Mouse (Mus musculus) hindbrain, embryonic 14.5 days (tissue): Measurements from ENCODE around the gene Cln5. TPM values are rescaled to one million over a fixed set of nuclear protein-coding genes. Genes with fewer than 3 reads are reported as not detected.
A peak's percentile ranks its signal among the peaks of the same experiment; 100 is the strongest.

Experiments
- ATAC-seq: fragments of 200-750 bp; cut with Nextera tagmentation; 2 replicates; pipeline ENCODE4 v1.8.0; 2017; ENCODE audit warnings: moderate number of reproducible peaks, mild to moderate bottlenecking, moderate TSS enrichment, moderate library complexity; ENCODE audit not compliant: low FRiP score
- DNase-seq: peaks from one replicate; pipeline ENCODE4 v3.0.0-alpha.2; 2015; ENCODE audit warnings: low spot score
- H3K27ac ChIP-seq: fragments of 300-500 bp; sonication (generic); 2 replicates; pipeline ENCODE4 v1.5.1; 2014; ENCODE audit warnings: mild to moderate bottlenecking, moderate library complexity
- H3K27me3 ChIP-seq: fragments of 300-500 bp; sonication (generic); 2 replicates; pipeline ENCODE4 v1.6.1; 2014; ENCODE audit warnings: mild to moderate bottlenecking, low read length, mixed read lengths; ENCODE audit not compliant: control insufficient read depth, insufficient read depth
- H3K36me3 ChIP-seq: fragments of 300-500 bp; sonication (generic); replicated peaks from 2 replicates; pipeline ENCODE4 v1.6.1; 2014; ENCODE audit not compliant: control insufficient read depth, insufficient read depth
- H3K4me1 ChIP-seq: fragments of 300-500 bp; sonication (generic); replicated peaks from 2 replicates; pipeline ENCODE4 v1.6.1; 2014; ENCODE audit warnings: antibody characterized with exemption, low read length, mixed read lengths; ENCODE audit not compliant: control insufficient read depth, insufficient read depth
- H3K4me2 ChIP-seq: fragments of 300-500 bp; sonication (generic); replicated peaks from 2 replicates; pipeline ENCODE4 v1.6.1; 2014; ENCODE audit warnings: mild to moderate bottlenecking, moderate library complexity
- H3K4me3 ChIP-seq: fragments of 300-500 bp; sonication (generic); replicated peaks from 2 replicates; pipeline ENCODE4 v1.5.1; 2014; ENCODE audit warnings: mild to moderate bottlenecking, low read length
- H3K9ac ChIP-seq: fragments of 300-500 bp; sonication (generic); 2 replicates; pipeline ENCODE4 v1.6.1; 2014
- H3K9me3 ChIP-seq: fragments of 300-500 bp; sonication (generic); 2 replicates; pipeline ENCODE4 v1.6.1; 2016; ENCODE audit warnings: low read length; ENCODE audit not compliant: control insufficient read depth
- WGBS: fragments of 180-500 bp; shearing (Covaris S2); extraction: QIAGEN DNeasy Blood & Tissue Kit; methylation state at CpG from one replicate; pipeline ENCODE4 v1.1.7; 2014; 5-methylcytosine and 5-hydroxymethylcytosine counted together
- polyA plus RNA-seq: library from polyadenylated mRNA; unstranded; fragments of >200 nt; fragmentation: Nextera tagmentation; extraction: Ambion mirVana; gene quantifications from 2 replicates; pipeline ENCODE4 v1.2.1, GENCODE M21; 2014

Cln5 gene
- polyA plus RNA-seq, 1 experiment from 2014 or later, result 14.7 TPM

DNA sequence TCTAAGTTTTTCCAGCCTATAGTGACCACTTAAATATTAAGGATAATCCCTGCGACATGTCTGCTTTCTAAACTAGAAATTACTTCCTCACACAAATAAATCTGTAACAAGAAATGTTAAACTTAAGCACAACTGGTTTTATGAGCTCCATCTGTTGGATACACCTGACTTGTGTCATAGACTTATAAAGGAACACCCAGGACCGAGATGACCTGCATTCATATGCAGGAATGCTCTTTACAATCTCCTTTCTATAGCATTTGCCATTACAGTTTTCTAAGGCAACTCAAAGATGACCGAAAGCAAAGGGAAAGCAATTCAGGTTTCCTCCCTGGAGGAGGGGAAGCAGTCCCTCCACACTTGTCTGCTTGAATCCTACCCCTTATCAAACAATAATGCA lies 23.2 kb downstream of the Cln5 start:
- no peak overlapping the region for H3K27ac ChIP-seq
- peaks cover 38% of the 10 kb centered on the region for H3K4me1 ChIP-seq
- no peak overlapping the region for H3K4me3 ChIP-seq
- H3K27me3 ChIP-seq, result no peaks in the 10 kb centered on the region
- no peaks in the 10 kb centered on the region for H3K9me3 ChIP-seq
- no peak for ATAC-seq
- no peak overlapping the region for H3K4me2 ChIP-seq
- WGBS, result 86% methylated on average over 3 of the region's 3 CpGs
- peaks cover 40% of the 10 kb centered on the region for H3K36me3 ChIP-seq
- no peak for DNase-seq
- H3K9ac ChIP-seq, result no peak overlapping the region

DNA sequence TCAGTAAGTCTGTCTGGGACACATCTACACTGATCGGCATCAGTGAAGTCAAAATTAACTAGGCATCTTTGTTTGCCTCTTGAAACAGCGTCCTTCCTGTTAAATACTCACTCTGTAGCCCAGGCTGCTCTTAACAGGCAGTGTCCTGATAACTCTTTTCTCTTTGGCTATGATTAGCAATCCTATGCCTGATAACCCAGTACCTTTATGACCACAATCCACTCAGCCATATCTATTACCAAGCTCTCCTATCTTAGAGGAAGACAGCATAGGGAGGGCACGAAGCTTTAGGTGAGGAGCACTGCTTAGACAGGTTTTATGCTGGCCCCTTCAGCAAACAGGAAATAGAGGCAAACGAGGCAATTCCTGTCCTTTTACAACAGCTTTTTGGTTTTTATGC lies 23.7 kb downstream of the Cln5 start:
- H3K4me2 ChIP-seq, result no peak overlapping the region
- H3K4me3 ChIP-seq, result no peak overlapping the region
- no peak for DNase-seq
- whole genome bisulfite sequencing, result 88% methylated on average over 4 of the region's 4 CpGs
- ATAC-seq, result no peak
- peaks cover 35% of the 10 kb centered on the region for H3K36me3 ChIP-seq
- no peak overlapping the region for H3K9ac ChIP-seq
- H3K9me3 ChIP-seq, result no peaks in the 10 kb centered on the region
- H3K4me1 ChIP-seq, result peaks cover 38% of the 10 kb centered on the region
- H3K27me3 ChIP-seq, result no peaks in the 10 kb centered on the region
- H3K27ac ChIP-seq, result no peak overlapping the region

DNA sequence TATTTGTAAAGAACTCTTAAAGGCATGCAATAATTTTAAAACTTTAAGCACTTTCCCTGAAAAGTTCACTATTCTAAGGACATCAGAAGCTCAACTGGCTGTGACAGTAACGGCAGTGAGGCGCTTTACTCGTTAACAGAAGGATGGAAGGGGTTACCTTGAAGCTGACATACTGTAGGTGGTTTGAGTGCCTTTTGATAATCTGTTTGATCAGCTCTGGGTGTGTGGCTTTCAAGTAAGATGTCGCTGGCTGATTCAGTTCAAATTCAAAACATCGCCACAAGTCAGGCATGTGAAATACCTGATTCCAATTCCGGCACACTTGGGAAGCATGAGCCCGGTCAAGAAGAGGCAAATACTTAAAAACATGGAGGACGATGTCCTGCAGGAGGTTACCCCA lies 25.0 kb downstream of the Cln5 start:
- ATAC-seq (no peak), DNase-seq (no peak)
- Histone ChIP-seq H3K27me3 (no peaks in the 10 kb centered on the region), H3K4me2 (no peak overlapping the region), H3K4me3 (no peak overlapping the region), H3K9me3 (no peaks in the 10 kb centered on the region), H3K27ac (no peak overlapping the region), H3K36me3 (peaks cover 26% of the 10 kb centered on the region), H3K9ac (no peak overlapping the region), H3K4me1 (peaks cover 38% of the 10 kb centered on the region)
- 91% methylated on average over 8 of the region's 8 CpGs for WGBS

DNA sequence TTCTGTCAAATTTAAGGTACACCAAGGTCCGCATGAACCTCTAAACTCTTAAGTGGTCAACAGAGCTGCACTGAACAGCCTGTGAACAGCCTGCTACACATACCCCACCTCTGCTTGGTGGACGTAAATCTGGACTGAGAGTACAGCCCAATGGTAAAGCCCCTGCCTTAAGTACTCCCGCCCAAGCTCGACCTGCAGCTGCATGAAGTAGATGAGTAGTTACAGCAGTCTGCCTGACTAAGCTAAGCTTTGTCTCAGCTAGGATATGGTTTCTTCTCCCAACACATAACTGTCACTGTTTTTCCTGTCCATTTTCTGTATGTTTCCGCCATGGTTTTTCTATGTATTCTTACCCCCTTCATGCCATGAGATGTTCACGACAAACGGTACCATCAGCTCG lies 25.8 kb downstream of the Cln5 start:
- WGBS, result 93% methylated on average over 8 of the region's 8 CpGs

DNA sequence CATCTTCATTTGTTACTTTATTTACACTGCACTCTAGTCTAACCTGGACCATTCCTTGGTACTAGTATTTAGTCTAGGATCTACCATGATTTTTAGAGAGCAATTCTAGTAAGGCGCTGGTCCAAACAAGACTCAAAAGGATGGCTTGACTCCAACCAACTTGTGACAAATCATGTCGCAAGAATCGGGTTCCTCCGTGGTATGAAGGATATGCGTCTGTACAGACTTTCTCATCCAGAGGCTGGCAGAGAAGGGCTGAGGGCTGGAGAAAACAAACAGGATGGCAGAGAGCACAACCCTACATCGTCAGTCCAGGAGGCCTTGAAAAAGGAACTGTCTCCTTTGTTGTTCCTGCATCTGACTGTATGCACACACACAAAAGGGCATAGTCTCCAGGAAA lies 26.6 kb downstream of the Cln5 start:
- H3K27me3 ChIP-seq, result no peaks in the 10 kb centered on the region
- 71% methylated on average over 6 of the region's 6 CpGs for WGBS
- peak overlapping the region; percentile 46 for H3K4me2 ChIP-seq
- no peak overlapping the region for H3K27ac ChIP-seq
- DNase-seq (no peak), ATAC-seq (no peak)
- H3K9ac ChIP-seq, result no peak overlapping the region
- H3K9me3 ChIP-seq, result no peaks in the 10 kb centered on the region
- H3K4me3 ChIP-seq, result no peak overlapping the region
- H3K36me3 ChIP-seq, result peaks cover 17% of the 10 kb centered on the region
- peaks cover 38% of the 10 kb centered on the region for H3K4me1 ChIP-seq

More for the DNA sequence above, 25.8 kb downstream of the Cln5 start:
- DNase-seq, result no peak
- Histone ChIP-seq H3K27ac (no peak overlapping the region), H3K4me1 (peaks cover 38% of the 10 kb centered on the region), H3K4me3 (no peak overlapping the region), H3K9me3 (no peaks in the 10 kb centered on the region), H3K36me3 (peaks cover 25% of the 10 kb centered on the region), H3K9ac (no peak overlapping the region), H3K27me3 (no peaks in the 10 kb centered on the region), H3K4me2 (no peak overlapping the region)
- ATAC-seq, result no peak

DNA sequence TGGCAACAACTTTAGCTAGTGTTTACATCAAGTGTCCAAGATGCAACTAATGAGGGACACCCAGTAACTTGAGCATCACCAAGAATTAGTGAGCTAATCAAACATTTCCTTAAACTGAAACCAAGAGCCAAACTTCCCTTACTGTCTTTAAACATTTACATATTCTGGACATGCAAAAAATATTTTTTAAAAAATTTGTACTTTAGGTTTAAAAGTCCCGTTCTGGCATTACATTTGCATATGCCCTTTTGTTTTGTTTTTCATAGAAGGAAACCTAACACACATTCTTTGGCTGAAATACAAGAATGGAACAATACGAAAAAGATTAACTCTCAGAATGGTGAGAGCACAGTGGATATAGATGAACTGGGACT lies 28.2 kb downstream of the Cln5 start:
- H3K4me3 ChIP-seq, result peak overlapping the region; percentile 91
- WGBS, result 6% methylated on average over 2 of the region's 2 CpGs
- H3K36me3 ChIP-seq, result peaks cover 10% of the 10 kb centered on the region
- DNase-seq, result no peak
- H3K9me3 ChIP-seq, result no peaks in the 10 kb centered on the region
- H3K27ac ChIP-seq, result peak overlapping the region; percentile 99; the same call in 1 of the 2 replicates
- peak overlapping the region; percentile 99 for H3K9ac ChIP-seq
- H3K27me3 ChIP-seq, result no peaks in the 10 kb centered on the region
- peaks cover 38% of the 10 kb centered on the region for H3K4me1 ChIP-seq
- ATAC-seq, result no peak
- peak overlapping the region; percentile 78 for H3K4me2 ChIP-seq

DNA sequence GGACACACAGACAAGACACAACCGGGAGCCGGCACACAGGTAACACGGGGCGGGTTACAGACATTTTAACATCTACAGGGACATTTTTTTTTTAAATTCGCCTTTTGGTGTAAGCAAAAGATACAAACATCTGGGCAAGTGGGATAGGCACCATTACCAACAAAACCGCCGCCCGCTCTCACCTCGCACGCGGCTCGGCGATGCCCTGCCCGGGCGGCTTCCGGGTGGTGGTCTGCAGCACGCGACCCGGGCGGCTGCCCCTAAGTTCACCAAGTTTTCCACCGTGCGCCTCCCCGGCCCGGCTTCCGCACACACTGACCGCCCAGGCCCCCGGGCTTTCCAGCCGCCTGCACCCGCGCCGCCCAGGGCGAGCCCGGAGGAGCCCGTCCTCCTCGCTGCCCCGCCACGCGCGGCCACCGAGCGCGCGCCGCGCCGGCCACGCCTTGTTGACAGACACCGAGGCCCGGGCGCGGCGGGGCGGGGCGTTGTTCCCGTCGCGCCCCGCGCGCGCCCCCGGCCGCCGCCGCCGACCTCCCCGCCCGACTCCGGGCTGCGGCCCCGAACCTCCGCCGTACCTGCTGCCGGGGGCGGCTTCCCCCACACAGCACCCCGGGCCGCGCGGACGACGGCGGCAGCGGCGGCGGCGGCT lies 28.7 kb downstream of the Cln5 start:
- H3K4me3 ChIP-seq, result peak overlapping the region; percentile 91
- peaks cover 10% of the 10 kb centered on the region for H3K36me3 ChIP-seq
- no peaks in the 10 kb centered on the region for H3K27me3 ChIP-seq
- WGBS, result under 1% methylated on average over 54 of the region's 86 CpGs
- H3K4me2 ChIP-seq, result peak overlapping the region; percentile 78
- no peaks in the 10 kb centered on the region for H3K9me3 ChIP-seq
- DNase-seq (peak; percentile 82), ATAC-seq (peak; percentile 88)
- peaks cover 38% of the 10 kb centered on the region for H3K4me1 ChIP-seq
- H3K27ac ChIP-seq, result peak overlapping the region; percentile 99
- peak overlapping the region; percentile 99 for H3K9ac ChIP-seq

DNA sequence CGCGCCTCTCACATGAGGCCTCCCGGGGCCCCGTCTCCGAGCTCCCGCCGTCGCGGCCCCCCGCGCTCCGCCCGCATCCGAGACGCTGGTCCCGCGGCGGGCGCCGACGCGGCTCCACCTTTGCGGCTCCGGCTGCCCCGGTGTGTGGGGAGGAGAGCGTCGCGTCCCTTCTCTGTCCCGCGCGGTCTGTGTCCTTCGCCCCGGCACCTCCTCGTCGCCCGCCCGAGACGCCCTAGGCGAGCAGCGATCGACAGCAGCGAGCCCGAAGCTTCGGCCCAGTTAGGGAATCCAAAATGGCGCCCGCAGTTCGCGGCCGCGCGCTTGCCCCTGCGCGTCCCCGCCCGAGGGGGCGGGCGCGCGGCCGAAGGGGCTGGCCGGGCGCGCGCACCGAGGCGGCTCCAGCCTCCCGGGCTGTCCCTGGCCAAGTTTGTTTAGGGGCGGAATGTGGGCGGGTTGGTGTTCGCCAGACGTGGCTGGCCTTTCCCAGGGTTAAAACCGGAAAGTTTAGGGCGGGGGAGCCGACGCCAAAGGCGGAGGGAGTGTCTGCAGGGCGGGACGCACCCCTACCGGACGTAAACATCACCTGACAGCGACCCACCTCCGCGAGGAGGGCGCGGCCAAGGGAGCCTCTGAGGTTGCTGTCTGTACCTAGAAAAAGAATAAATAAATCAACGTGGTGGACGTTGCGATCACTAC lies 29.4 kb downstream of the Cln5 start, which contains the start of gene Fbxl3:
TSS of gene Fbxl3 (minus strand) at position 329 of the 696 bp plus-strand sequence.
- ATAC-seq (peak; percentile 86), DNase-seq (peak; percentile 89)
- H3K27ac ChIP-seq, result peak within 1 kb of the TSS; percentile 99
- under 1% methylated on average over 67 of the region's 88 CpGs for WGBS
- peak within 1 kb of the TSS; percentile 99 for H3K9ac ChIP-seq
- no peaks in the 10 kb centered on the region for H3K9me3 ChIP-seq
- H3K4me2 ChIP-seq, result peak within 1 kb of the TSS; percentile 78
- peaks cover 32% of the 10 kb centered on the region for H3K4me1 ChIP-seq
- H3K27me3 ChIP-seq, result no peaks in the 10 kb centered on the region
- H3K4me3 ChIP-seq, result peak within 1 kb of the TSS; percentile 91
- H3K36me3 ChIP-seq, result peaks cover 8% of the 10 kb centered on the region

DNA sequence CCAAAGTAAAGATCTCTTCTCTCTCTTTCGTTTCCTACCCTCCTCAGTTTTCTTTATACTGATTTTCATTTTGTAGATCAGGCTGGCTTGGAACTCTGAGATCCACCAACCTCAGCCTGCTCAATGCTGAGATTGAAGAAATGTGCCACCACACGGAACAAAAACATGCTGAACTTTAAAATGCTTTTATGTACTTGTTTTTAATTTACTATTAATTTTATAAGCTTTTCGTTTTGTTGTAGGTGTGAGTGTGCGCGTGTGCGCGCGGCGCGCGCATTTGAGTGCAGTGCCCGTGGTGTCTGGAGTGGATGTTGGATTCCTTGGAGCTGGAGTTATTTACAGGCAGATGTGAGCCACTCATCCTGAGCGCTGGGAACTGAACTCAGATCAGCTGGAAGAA lies 30.3 kb downstream of the Cln5 start:
- H3K4me3 ChIP-seq, result no peak overlapping the region
- H3K27me3 ChIP-seq, result no peaks in the 10 kb centered on the region
- ATAC-seq (no peak), DNase-seq (no peak)
- H3K9me3 ChIP-seq, result no peaks in the 10 kb centered on the region
- H3K27ac ChIP-seq, result no peak overlapping the region
- H3K9ac ChIP-seq, result no peak overlapping the region
- H3K4me2 ChIP-seq, result 0 out of 2 replicates have a peak overlapping the region, but pooled peaks have one; percentile 78
- WGBS, result 84% methylated on average over 13 of the region's 13 CpGs
- H3K4me1 ChIP-seq, result peaks cover 24% of the 10 kb centered on the region
- H3K36me3 ChIP-seq, result no peaks in the 10 kb centered on the region
